Mouse (Mus musculus): Measurements from ENCODE around the gene Trove2. TPM values are rescaled to one million over a fixed set of nuclear protein-coding genes. Genes with fewer than 3 reads are reported as not detected.

Gene Trove2
- 12.4 and 14.7 TPM in 2 replicates for polyA plus RNA-seq (2012; rRNA removed)

GRCm38 (mm10) chr1:143776446-143777411 lies at the start of gene Trove2, which contains the start of gene Uchl5:
Gene Trove2 (minus strand): TSS chr1:143777068.
Gene Uchl5 (plus strand): TSS chr1:143777272.

GRCm38 (mm10) chr1:143716038-143716437 lies 60.8 kb downstream of the Trove2 start, which contains the start of gene Glrx2:
Gene Glrx2 (plus strand): TSS chr1:143716338.

GRCm38 (mm10) chr1:143702741-143703262 lies 74.1 kb downstream of the Trove2 start, which contains the start of gene Cdc73:
Gene Cdc73 (minus strand): TSS chr1:143702893.

Other genes starting within 250 kb of the Trove2 start
- 2.7 and 2.9 TPM in 2 replicates for gene B3galt2, start 136.4 kb downstream of the Trove2 start, polyA plus RNA-seq (2012; rRNA removed)
- 22.3 and 27.0 TPM in 2 replicates for gene Cdc73, start 74.2 kb downstream of the Trove2 start, polyA plus RNA-seq (2012; rRNA removed)
- 92.5 and 103 TPM in 2 replicates for gene Glrx2, start 60.7 kb downstream of the Trove2 start, polyA plus RNA-seq (2012; rRNA removed)
- gene Uchl5, start 204 bp upstream of the Trove2 start, polyA plus RNA-seq (2012; rRNA removed): 18.3 and 21.1 TPM in 2 replicates
- gene Rgs2, start 227.1 kb upstream of the Trove2 start, polyA plus RNA-seq (2012; rRNA removed): 49.1 and 52.6 TPM in 2 replicates